Mouse (Mus musculus): Measurements from ENCODE around the gene Tmem163. TPM values are rescaled to one million over a fixed set of nuclear protein-coding genes. Genes with fewer than 3 reads are reported as not detected.

Gene Tmem163
- polyA plus RNA-seq (2012; rRNA removed) = 10.6 and 17.5 TPM in 2 replicates

GRCm38 (mm10) chr1:127679498-127680133 lies at the start of gene Tmem163:
Gene Tmem163, minus strand, starts transcription at chr1:127679548.
- WGBS = 30% methylated on average over 18 of the region's 18 CpGs
- H3K36me3 ChIP-seq (ENCODE audit: control insufficient read depth, insufficient read depth, low read length) = no peaks in the 10 kb centered on the region
- H3K27ac ChIP-seq (ENCODE audit: insufficient read depth, low read length) = no peak within 1 kb of the TSS
- H3K27me3 ChIP-seq (ENCODE audit: control insufficient read depth, insufficient read depth, low read length) = no peaks in the 10 kb centered on the region; the same call in 1 of the 2 replicates
- H3K4me3 ChIP-seq (ENCODE audit: extremely low read depth, insufficient read depth, insufficient read length) = peak within 1 kb of the TSS; percentile 66; the same call in 1 of the 2 replicates
- peak; percentile 33 to 63 for DNase-seq (ENCODE audit: low read depth in 1 of 2, low spot score in 2 of 2)
- H3K4me1 ChIP-seq (ENCODE audit: control insufficient read depth, insufficient read depth, insufficient read length) = peaks cover 5% of the 10 kb centered on the region
- no peak for TF ChIP-seq POLR2A (IDR thresholded peaks at IDR 0.05; ENCODE audit: low read depth, low read length)
- TF ChIP-seq CTCF (IDR thresholded peaks at IDR 0.05; ENCODE audit: extremely low read depth, insufficient read depth, insufficient read length, insufficient replicate concordance) = peak; percentile 89; the same call in 1 of the 2 replicates

DNA sequence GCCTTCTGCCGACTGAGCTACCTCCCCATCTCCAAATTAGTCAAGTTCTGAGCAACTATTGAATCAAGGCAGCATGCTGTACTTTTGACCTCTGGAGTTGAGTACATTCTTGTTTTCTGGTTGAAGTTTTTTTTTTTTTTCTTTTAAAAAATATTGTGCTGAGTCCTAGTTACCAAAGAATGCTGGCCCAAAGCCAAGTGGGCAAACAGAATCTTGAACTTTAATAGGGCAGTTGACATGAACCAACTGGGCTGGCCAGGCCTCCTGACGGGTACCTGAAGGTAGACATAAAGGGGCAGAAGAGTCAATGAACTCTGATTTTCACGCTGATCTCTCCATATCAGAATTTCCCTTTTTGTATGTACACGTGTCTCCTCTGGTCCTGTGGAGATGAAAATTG lies 49.7 kb upstream of the Tmem163 start, which contains the start of gene Acmsd:
Gene Acmsd, plus strand, starts transcription at position 318 of the 400 bp plus-strand sequence.
- Histone ChIP-seq H3K4me1 (ENCODE audit: control insufficient read depth, insufficient read depth, insufficient read length) (no peaks in the 10 kb centered on the region), H3K4me3 (ENCODE audit: extremely low read depth, insufficient read depth, insufficient read length) (no peak within 1 kb of the TSS), H3K36me3 (ENCODE audit: control insufficient read depth, insufficient read depth, low read length) (no peaks in the 10 kb centered on the region), H3K27me3 (ENCODE audit: control insufficient read depth, insufficient read depth, low read length) (no peaks in the 10 kb centered on the region), H3K27ac (ENCODE audit: insufficient read depth, low read length) (no peak within 1 kb of the TSS)
- no peak for TF ChIP-seq CTCF (IDR thresholded peaks at IDR 0.05; ENCODE audit: extremely low read depth, insufficient read depth, insufficient read length, insufficient replicate concordance)
- DNase-seq (ENCODE audit: low read depth in 1 of 2, low spot score in 2 of 2) = no peak
- 88% methylated on average over 4 of the region's 4 CpGs for WGBS

DNA sequence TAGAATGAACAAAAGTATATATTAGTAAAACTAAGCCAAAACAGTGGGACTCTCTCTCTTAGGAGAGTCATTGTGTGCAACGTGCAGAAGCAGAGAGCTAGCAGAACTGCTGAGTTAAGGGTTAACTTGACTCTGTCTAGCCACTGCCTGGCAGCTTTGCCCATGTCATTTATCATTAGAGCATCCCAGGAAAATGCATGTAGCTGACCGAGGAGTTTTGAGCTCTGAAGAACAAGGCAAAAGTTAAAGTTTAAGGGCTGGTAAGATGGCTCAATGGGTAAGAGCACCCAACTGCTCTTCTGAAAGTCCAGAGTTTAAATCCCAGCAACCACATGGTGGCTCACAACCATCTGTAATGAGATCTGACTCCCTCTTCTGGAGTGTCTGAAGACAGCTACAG lies 44.2 kb upstream of the Tmem163 start:
- H3K27me3 ChIP-seq (ENCODE audit: control insufficient read depth, insufficient read depth, low read length) = no peaks in the 10 kb centered on the region
- no peaks in the 10 kb centered on the region for H3K4me1 ChIP-seq (ENCODE audit: control insufficient read depth, insufficient read depth, insufficient read length)
- WGBS = 44% methylated on average over 2 of the region's 2 CpGs
- DNase-seq (ENCODE audit: low read depth in 1 of 2, low spot score in 2 of 2) = no peak
- no peaks in the 10 kb centered on the region for H3K36me3 ChIP-seq (ENCODE audit: control insufficient read depth, insufficient read depth, low read length)
- no peak for TF ChIP-seq POLR2A (IDR thresholded peaks at IDR 0.05; ENCODE audit: low read depth, low read length)
- TF ChIP-seq CTCF (IDR thresholded peaks at IDR 0.05; ENCODE audit: extremely low read depth, insufficient read depth, insufficient read length, insufficient replicate concordance) = no peak
- H3K4me3 ChIP-seq (ENCODE audit: extremely low read depth, insufficient read depth, insufficient read length) = no peak overlapping the region
- no peak overlapping the region for H3K27ac ChIP-seq (ENCODE audit: insufficient read depth, low read length)

GRCm38 (mm10) chr1:127718290-127718689 lies 38.9 kb upstream of the Tmem163 start:
- Histone ChIP-seq H3K4me3 (ENCODE audit: extremely low read depth, insufficient read depth, insufficient read length) (no peak overlapping the region), H3K27ac (ENCODE audit: insufficient read depth, low read length) (no peak overlapping the region), H3K27me3 (ENCODE audit: control insufficient read depth, insufficient read depth, low read length) (no peaks in the 10 kb centered on the region), H3K36me3 (ENCODE audit: control insufficient read depth, insufficient read depth, low read length) (no peaks in the 10 kb centered on the region), H3K4me1 (ENCODE audit: control insufficient read depth, insufficient read depth, insufficient read length) (no peaks in the 10 kb centered on the region)
- 82% methylated on average over 1 of the region's 1 CpGs for WGBS
- no peak for DNase-seq (ENCODE audit: low read depth in 1 of 2, low spot score in 2 of 2)
- no peak for TF ChIP-seq CTCF (IDR thresholded peaks at IDR 0.05; ENCODE audit: extremely low read depth, insufficient read depth, insufficient read length, insufficient replicate concordance)
- no peak for TF ChIP-seq POLR2A (IDR thresholded peaks at IDR 0.05; ENCODE audit: low read depth, low read length)

GRCm38 (mm10) chr1:127716441-127716840 lies 37.1 kb upstream of the Tmem163 start:
- Histone ChIP-seq H3K27me3 (ENCODE audit: control insufficient read depth, insufficient read depth, low read length) (no peaks in the 10 kb centered on the region), H3K4me1 (ENCODE audit: control insufficient read depth, insufficient read depth, insufficient read length) (no peaks in the 10 kb centered on the region), H3K4me3 (ENCODE audit: extremely low read depth, insufficient read depth, insufficient read length) (no peak overlapping the region), H3K27ac (ENCODE audit: insufficient read depth, low read length) (no peak overlapping the region), H3K36me3 (ENCODE audit: control insufficient read depth, insufficient read depth, low read length) (no peaks in the 10 kb centered on the region)
- WGBS = 90% methylated on average over 8 of the region's 8 CpGs
- TF ChIP-seq CTCF (IDR thresholded peaks at IDR 0.05; ENCODE audit: extremely low read depth, insufficient read depth, insufficient read length, insufficient replicate concordance) (no peak), POLR2A (IDR thresholded peaks at IDR 0.05; ENCODE audit: low read depth, low read length) (no peak)
- no peak for DNase-seq (ENCODE audit: low read depth in 1 of 2, low spot score in 2 of 2)

DNA sequence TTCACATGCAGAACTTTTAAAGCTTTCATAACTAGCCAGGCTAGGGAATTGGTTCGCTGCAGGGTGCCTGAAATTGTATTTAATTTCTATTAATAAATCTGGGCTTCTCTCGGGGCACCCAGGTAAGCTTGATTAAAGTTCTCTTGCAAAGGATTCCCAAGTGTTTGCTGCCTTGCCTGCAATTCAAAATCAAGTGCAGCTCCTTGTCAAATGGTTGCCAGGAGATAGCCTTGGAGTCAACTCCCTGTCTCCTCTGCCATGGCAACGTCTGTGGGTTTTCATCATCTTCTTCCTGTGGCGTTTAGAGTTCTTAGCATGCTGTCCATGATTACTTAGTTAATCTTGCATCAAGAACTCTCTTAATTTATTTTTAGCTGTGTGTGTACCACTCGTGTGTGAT lies 26.9 kb upstream of the Tmem163 start:
- Histone ChIP-seq H3K4me3 (ENCODE audit: extremely low read depth, insufficient read depth, insufficient read length) (no peak overlapping the region), H3K27me3 (ENCODE audit: control insufficient read depth, insufficient read depth, low read length) (no peaks in the 10 kb centered on the region), H3K36me3 (ENCODE audit: control insufficient read depth, insufficient read depth, low read length) (no peaks in the 10 kb centered on the region), H3K27ac (ENCODE audit: insufficient read depth, low read length) (no peak overlapping the region), H3K4me1 (ENCODE audit: control insufficient read depth, insufficient read depth, insufficient read length) (no peaks in the 10 kb centered on the region)
- TF ChIP-seq CTCF (IDR thresholded peaks at IDR 0.05; ENCODE audit: extremely low read depth, insufficient read depth, insufficient read length, insufficient replicate concordance) = no peak
- no peak for TF ChIP-seq POLR2A (IDR thresholded peaks at IDR 0.05; ENCODE audit: low read depth, low read length)
- WGBS = 74% methylated on average over 5 of the region's 5 CpGs
- DNase-seq (ENCODE audit: low read depth in 1 of 2, low spot score in 2 of 2) = no peak

- DNase-seq (ENCODE audit: low read depth in 1 of 2, low spot score in 2 of 2) = no peak
- no peaks in the 10 kb centered on the region for H3K4me1 ChIP-seq (ENCODE audit: control insufficient read depth, insufficient read depth, insufficient read length)
- 79% methylated on average over 1 of the region's 1 CpGs for WGBS
- H3K36me3 ChIP-seq (ENCODE audit: control insufficient read depth, insufficient read depth, low read length) = no peaks in the 10 kb centered on the region
- no peak overlapping the region for H3K4me3 ChIP-seq (ENCODE audit: extremely low read depth, insufficient read depth, insufficient read length)
- no peaks in the 10 kb centered on the region for H3K27me3 ChIP-seq (ENCODE audit: control insufficient read depth, insufficient read depth, low read length)
- no peak for TF ChIP-seq CTCF (IDR thresholded peaks at IDR 0.05; ENCODE audit: extremely low read depth, insufficient read depth, insufficient read length, insufficient replicate concordance)
- no peak overlapping the region for H3K27ac ChIP-seq (ENCODE audit: insufficient read depth, low read length)
Measured at GRCm38 (mm10) chr1:127702187-127702586, 22.8 kb upstream of the Tmem163 start.
